Mouse (Mus musculus): Measurements from ENCODE around the gene 4930404N11Rik. TPM values are rescaled to one million over a fixed set of nuclear protein-coding genes. Genes with fewer than 3 reads are reported as not detected.

4930404N11Rik gene
- polyA plus RNA-seq, 1 experiment from 2014 or later, result 1.1 TPM

DNA sequence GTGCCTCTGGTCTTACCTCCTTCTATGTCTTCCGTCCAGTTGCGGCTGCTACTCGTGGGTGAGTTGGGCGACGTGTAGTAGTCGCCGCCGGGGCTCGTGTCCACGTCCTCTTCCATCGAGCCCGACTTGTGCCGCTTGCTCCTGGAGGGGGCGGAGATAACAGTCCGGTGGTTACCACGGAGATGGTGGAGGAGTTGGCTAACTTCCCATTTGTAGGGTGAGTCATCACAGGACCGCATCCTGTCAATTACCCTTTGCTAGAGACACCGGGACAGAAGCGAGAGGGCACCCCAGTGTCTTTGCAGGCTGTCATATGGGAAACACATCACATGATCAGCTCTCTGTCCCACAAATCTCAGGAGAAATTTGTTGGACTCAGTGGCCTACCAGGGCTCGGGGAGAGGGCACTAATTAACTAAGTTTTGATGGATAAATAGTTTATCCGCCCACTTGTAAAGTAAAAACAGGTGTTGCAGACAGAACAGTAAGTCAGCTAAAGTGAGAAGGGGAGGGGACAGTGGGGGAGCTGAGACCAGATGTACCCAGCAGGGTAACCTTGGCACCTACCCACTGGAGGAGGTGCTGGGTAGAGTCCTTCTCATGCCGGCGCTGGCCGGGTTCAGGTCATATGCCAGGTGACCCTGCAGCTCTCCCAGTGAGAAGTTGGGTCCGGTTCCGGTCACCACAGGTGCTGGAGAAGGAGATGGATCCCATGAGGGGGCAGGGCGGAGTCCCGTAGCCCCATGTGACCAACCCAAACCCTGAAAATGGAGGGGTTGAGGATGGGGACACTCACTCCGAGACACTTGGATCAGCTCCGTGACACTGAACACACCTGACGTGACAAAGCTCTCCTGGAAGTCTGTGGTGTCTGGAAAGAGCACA lies 42.2 kb upstream of the 4930404N11Rik start:
- peaks cover 29% of the 10 kb centered on the region for H3K36me3 ChIP-seq
- H3K4me1 ChIP-seq, result peaks cover 92% of the 10 kb centered on the region
- 20% methylated on average over 31 of the region's 31 CpGs for WGBS
- H3K27me3 ChIP-seq (ENCODE audit: insufficient read depth, poor library complexity, severe bottlenecking), result peaks cover 60% of the 10 kb centered on the region
- H3K4me3 ChIP-seq, result peak overlapping the region; percentile 54
- H3K9me3 ChIP-seq, result no peaks in the 10 kb centered on the region
- peak; percentile 93 for DNase-seq (ENCODE audit: low spot score)
- peak overlapping the region; percentile 86 for H3K27ac ChIP-seq

DNA sequence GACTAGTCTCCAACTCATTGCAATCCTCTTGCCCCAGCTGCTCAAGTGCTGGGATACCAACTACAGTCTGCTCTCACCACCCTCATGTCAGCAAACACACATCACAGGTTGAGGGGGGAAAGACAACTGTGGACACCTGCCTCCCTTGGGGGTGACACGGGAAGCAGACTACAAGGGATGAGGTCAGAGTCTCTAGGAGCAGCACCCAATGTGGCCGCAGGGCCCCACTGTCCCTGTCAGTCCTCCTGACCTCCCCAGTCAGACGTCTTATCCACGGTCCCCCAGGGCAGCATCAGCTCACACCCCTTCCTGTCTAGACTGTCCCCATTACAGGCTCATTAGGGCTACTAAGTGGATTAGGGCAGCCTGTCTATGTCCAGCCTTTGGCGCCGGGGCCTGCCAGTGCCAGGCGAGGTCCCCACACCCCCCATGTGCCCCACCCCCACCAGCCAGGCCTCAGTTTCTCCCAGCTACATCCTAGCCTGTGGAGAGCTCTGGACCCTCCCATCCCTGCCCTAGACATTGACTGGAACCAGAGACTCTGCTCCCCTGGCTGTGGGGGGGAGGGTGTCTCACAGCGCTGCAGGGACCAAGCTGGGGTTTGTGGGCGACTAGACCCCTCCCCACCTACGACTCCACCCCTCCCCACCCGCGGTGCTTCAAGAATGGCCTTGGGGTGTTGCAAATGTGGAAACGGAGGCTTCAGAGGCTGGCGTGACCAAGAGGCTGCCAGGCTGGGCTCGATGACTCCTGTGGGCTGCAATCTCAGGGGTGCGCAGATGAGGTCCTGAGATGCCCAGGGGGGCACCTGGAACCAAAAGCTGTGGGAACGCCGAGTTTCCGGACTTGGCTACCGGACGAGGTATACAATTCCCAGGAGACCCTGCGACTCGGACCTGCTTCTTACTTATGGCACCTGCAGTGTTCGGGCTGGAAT lies 41.2 kb upstream of the 4930404N11Rik start:
- DNase-seq (ENCODE audit: low spot score), result no peak
- H3K27ac ChIP-seq, result peak overlapping the region; percentile 86
- H3K27me3 ChIP-seq (ENCODE audit: insufficient read depth, poor library complexity, severe bottlenecking), result peaks cover 63% of the 10 kb centered on the region
- peak overlapping the region; percentile 54 for H3K4me3 ChIP-seq
- peaks cover 30% of the 10 kb centered on the region for H3K36me3 ChIP-seq
- 15% methylated on average over 24 of the region's 24 CpGs for WGBS
- peaks cover 92% of the 10 kb centered on the region for H3K4me1 ChIP-seq
- no peaks in the 10 kb centered on the region for H3K9me3 ChIP-seq

- H3K4me3 ChIP-seq, result peak overlapping the region; percentile 7; the same call in 1 of the 2 replicates
- H3K4me1 ChIP-seq, result peaks cover 92% of the 10 kb centered on the region
- peaks cover 31% of the 10 kb centered on the region for H3K36me3 ChIP-seq
- peaks cover 68% of the 10 kb centered on the region for H3K27me3 ChIP-seq (ENCODE audit: insufficient read depth, poor library complexity, severe bottlenecking)
- H3K27ac ChIP-seq, result peak overlapping the region; percentile 86; the same call in 1 of the 2 replicates
- DNase-seq (ENCODE audit: low spot score), result no peak
- 39% methylated on average over 13 of the region's 13 CpGs for WGBS
- H3K9me3 ChIP-seq, result no peaks in the 10 kb centered on the region
Measured at GRCm38 (mm10) chr10:81405588-81406201, 40.1 kb upstream of the 4930404N11Rik start.

DNA sequence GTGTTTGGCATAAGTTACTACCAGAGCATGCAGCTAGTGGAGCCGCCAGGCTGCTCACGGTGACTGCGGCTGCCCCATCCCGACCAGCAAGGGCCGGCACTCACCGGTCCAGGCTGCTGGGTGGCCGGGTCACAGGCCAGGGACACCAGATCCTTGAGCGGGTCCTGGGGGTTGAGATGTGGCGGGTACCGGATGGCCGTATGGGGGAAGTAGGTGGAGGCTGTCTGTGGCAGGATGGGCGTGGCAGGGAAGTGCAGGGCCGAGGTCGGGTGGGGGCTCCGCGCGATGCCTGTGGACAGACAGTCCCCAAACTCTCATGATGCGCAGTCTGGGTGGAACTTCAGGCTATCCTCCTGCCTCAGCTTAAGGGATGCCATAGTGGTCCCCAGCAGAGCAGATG lies 39.1 kb upstream of the 4930404N11Rik start:
- no peaks in the 10 kb centered on the region for H3K9me3 ChIP-seq
- 48% methylated on average over 18 of the region's 18 CpGs for WGBS
- H3K4me3 ChIP-seq, result 0 out of 2 replicates have a peak overlapping the region, but pooled peaks have one; percentile 16
- DNase-seq (ENCODE audit: low spot score), result no peak
- 0 out of 2 replicates have a peak overlapping the region, but pooled peaks have one; percentile 6 for H3K27ac ChIP-seq
- peaks cover 41% of the 10 kb centered on the region for H3K36me3 ChIP-seq
- peaks cover 78% of the 10 kb centered on the region for H3K27me3 ChIP-seq (ENCODE audit: insufficient read depth, poor library complexity, severe bottlenecking)
- H3K4me1 ChIP-seq, result peaks cover 91% of the 10 kb centered on the region

- peaks cover 85% of the 10 kb centered on the region for H3K4me1 ChIP-seq
- no peak overlapping the region for H3K4me3 ChIP-seq
- H3K27ac ChIP-seq, result no peak overlapping the region
- WGBS, result 13% methylated on average over 9 of the region's 9 CpGs
- H3K27me3 ChIP-seq (ENCODE audit: insufficient read depth, poor library complexity, severe bottlenecking), result peaks cover 84% of the 10 kb centered on the region
- peaks cover 47% of the 10 kb centered on the region for H3K36me3 ChIP-seq
- no peak for DNase-seq (ENCODE audit: low spot score)
- no peaks in the 10 kb centered on the region for H3K9me3 ChIP-seq
Measured at GRCm38 (mm10) chr10:81404082-81404481, 38.5 kb upstream of the 4930404N11Rik start.

- 58% methylated on average over 10 of the region's 10 CpGs for WGBS
- no peak overlapping the region for H3K4me3 ChIP-seq
- peaks cover 48% of the 10 kb centered on the region for H3K36me3 ChIP-seq
Measured at GRCm38 (mm10) chr10:81403511-81403910, 37.9 kb upstream of the 4930404N11Rik start.

DNA sequence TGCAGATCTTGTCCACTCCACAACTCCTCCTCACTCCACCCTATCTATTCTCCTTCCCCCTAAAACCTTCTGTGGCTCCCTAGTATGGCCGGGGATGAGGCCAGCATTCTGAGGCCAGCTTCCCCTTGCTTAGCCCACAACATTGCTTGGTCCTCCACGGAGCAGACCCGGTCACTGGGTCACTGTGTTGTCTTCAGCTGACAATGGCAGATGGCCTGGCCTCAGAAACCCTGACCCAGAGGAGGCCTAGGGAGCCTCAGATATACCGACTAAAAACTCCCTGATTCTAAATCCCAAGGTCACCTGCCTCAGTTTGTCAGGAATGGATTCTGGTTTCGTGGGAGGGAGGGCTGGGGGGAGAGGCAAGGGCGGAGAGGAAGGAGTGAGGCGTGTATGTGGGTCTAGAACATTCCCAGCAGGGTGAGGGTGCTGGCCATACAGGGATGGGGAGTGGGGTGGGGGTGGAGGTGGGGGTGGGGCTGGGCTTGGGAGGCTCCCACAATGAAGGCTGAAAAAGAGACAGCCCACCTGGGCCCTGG lies 36.7 kb upstream of the 4930404N11Rik start:
- Histone ChIP-seq H3K4me3 (peak overlapping the region; percentile 49), H3K27me3 (ENCODE audit: insufficient read depth, poor library complexity, severe bottlenecking) (peaks cover 78% of the 10 kb centered on the region), H3K9me3 (no peaks in the 10 kb centered on the region), H3K36me3 (peaks cover 54% of the 10 kb centered on the region), H3K4me1 (peaks cover 72% of the 10 kb centered on the region), H3K27ac (peak overlapping the region; percentile 91)
- 22% methylated on average over 7 of the region's 7 CpGs for WGBS
- no peak for DNase-seq (ENCODE audit: low spot score)

More at GRCm38 (mm10) chr10:81403511-81403910, 37.9 kb upstream of the 4930404N11Rik start:
- Histone ChIP-seq H3K4me1 (peaks cover 79% of the 10 kb centered on the region), H3K9me3 (no peaks in the 10 kb centered on the region), H3K27ac (peak overlapping the region; percentile 91), H3K27me3 (ENCODE audit: insufficient read depth, poor library complexity, severe bottlenecking) (peaks cover 82% of the 10 kb centered on the region)
- DNase-seq (ENCODE audit: low spot score), result no peak

- Histone ChIP-seq H3K4me3 (peak overlapping the region; percentile 49), H3K4me1 (peaks cover 67% of the 10 kb centered on the region), H3K27ac (peak overlapping the region; percentile 91), H3K9me3 (no peaks in the 10 kb centered on the region), H3K36me3 (peaks cover 51% of the 10 kb centered on the region), H3K27me3 (ENCODE audit: insufficient read depth, poor library complexity, severe bottlenecking) (peaks cover 78% of the 10 kb centered on the region)
- peak; percentile 94 for DNase-seq (ENCODE audit: low spot score)
- WGBS, result 6% methylated on average over 18 of the region's 18 CpGs
Measured at GRCm38 (mm10) chr10:81401521-81402226, 36.1 kb upstream of the 4930404N11Rik start.

DNA sequence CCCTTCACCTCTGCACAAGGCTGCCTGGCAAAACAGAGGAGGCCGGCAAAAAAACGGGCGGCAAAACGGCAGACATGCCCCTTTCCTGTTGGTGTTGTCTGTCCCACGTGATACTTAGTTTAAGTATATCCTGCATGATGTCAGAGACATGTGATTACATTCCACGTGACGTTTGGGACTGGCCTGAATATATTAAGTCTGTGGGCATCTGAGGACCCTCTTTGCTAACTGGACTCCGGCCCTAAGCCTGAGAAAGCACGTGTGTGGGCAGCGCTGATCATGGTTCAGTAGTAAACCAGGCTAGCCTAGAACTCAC lies 35.5 kb upstream of the 4930404N11Rik start:
- Histone ChIP-seq H3K9me3 (no peaks in the 10 kb centered on the region), H3K27me3 (ENCODE audit: insufficient read depth, poor library complexity, severe bottlenecking) (peaks cover 75% of the 10 kb centered on the region), H3K4me3 (peak overlapping the region; percentile 13), H3K36me3 (peaks cover 51% of the 10 kb centered on the region), H3K4me1 (peaks cover 62% of the 10 kb centered on the region), H3K27ac (peak overlapping the region; percentile 91)
- no peak for DNase-seq (ENCODE audit: low spot score)
- 23% methylated on average over 10 of the region's 10 CpGs for WGBS

- peaks cover 45% of the 10 kb centered on the region for H3K36me3 ChIP-seq
Measured at GRCm38 (mm10) chr10:81400371-81401204, 35.0 kb upstream of the 4930404N11Rik start.

DNA sequence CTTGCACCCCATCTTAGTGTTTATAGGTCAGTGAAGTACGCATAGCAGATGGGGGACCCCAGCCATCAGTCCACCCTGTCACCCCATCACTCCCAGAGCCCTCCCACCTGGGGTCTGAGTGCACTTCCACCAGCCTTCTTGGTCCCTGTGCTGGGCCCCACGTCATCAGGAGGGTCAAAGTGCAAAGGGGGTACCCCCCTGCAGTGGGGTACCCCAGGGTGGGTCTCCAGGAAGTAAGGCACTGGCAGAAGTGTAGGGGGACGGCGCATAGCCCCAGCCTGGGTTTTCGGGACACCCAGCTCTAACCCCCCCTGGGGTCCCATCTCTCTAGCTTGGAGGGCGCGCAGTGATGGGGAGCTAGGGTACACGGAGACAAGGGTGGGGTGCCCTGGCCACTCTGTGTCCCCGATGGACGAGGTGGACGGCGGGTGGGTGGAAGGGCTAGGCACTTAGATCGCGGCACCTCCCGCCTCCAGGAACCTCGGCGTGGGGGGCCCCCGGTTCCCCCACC lies 34.2 kb upstream of the 4930404N11Rik start:
- Histone ChIP-seq H3K4me1 (peaks cover 56% of the 10 kb centered on the region), H3K4me3 (peak overlapping the region; percentile 10; the same call in 1 of the 2 replicates), H3K36me3 (peaks cover 39% of the 10 kb centered on the region), H3K27ac (peak overlapping the region; percentile 73; the same call in 1 of the 2 replicates), H3K27me3 (ENCODE audit: insufficient read depth, poor library complexity, severe bottlenecking) (peaks cover 62% of the 10 kb centered on the region), H3K9me3 (no peaks in the 10 kb centered on the region)
- whole genome bisulfite sequencing, result 69% methylated on average over 18 of the region's 18 CpGs
- no peak for DNase-seq (ENCODE audit: low spot score)

More at GRCm38 (mm10) chr10:81400371-81401204, 35.0 kb upstream of the 4930404N11Rik start:
- Histone ChIP-seq H3K4me3 (peak overlapping the region; percentile 10), H3K9me3 (no peaks in the 10 kb centered on the region), H3K27ac (peak overlapping the region; percentile 73), H3K4me1 (peaks cover 58% of the 10 kb centered on the region), H3K27me3 (ENCODE audit: insufficient read depth, poor library complexity, severe bottlenecking) (peaks cover 69% of the 10 kb centered on the region)
- DNase-seq (ENCODE audit: low spot score), result no peak
- WGBS, result 46% methylated on average over 22 of the region's 22 CpGs

Data from heart, embryonic 10.5 days (tissue).